Mouse (Mus musculus): Measurements from ENCODE around the gene Mylk2. TPM values are rescaled to one million over a fixed set of nuclear protein-coding genes. Genes with fewer than 3 reads are reported as not detected.

Gene Mylk2
- total and polyA plus RNA-seq, 3 experiments: 0.11 TPM; not detected in 2

DNA sequence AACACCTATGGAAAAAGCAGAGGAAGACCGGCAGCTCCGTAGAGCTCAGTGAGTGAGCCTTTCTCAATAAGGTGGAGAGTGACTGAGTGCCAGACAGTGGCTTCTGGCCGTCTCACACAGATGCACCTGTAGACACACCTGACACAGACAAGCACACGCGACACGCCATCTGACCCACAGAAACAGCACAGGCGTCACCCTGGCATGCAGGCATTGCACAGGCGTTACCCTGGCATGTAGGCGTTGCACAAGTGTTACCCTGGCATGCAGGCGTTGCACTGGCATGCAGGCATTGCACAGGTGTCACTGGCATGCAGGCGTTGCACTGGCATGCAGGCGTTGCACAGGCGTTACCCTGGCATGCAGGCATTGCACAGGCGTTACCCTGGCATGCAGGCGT, 9.9 kb upstream of the Mylk2 start:
- Histone ChIP-seq H3K36me3 (replicated peaks) (no peaks in the 10 kb centered on the region), H3K4me3 (ENCODE audit: low read depth, low read length) (no peak overlapping the region; the same call in 1 of the 2 replicates), H3K4me1 (ENCODE audit: insufficient read depth, low read depth, low read length) (peaks cover 6% of the 10 kb centered on the region), H3K9me3 (replicated peaks) (no peaks in the 10 kb centered on the region), H3K27me3 (ENCODE audit: insufficient read depth, low read length) (peaks cover 23% of the 10 kb centered on the region)
- TF ChIP-seq CTCF (IDR thresholded peaks at IDR 0.05; ENCODE audit: low read depth, low read length): no peak
- no peak for TF ChIP-seq POLR2AphosphoS5 (IDR thresholded peaks at IDR 0.05; ENCODE audit: insufficient replicate concordance, low read depth, low read length)
- no peak for TF ChIP-seq GATA1 (IDR thresholded peaks at IDR 0.05; ENCODE audit: borderline replicate concordance, low read length)
- no peak for TF ChIP-seq TAL1 (conservative IDR thresholded peaks at IDR 0.05; ENCODE audit: low read depth, low read length)
- no peak for TF ChIP-seq GATA2 (IDR thresholded peaks at IDR 0.05; ENCODE audit: borderline replicate concordance, low read depth, low read length)
- ATAC-seq (ENCODE audit: extremely low read depth, insufficient number of reproducible peaks, low FRiP score, poor library complexity, severe bottlenecking) (no peak), DNase-seq (ENCODE audit: low spot score) (no peak)

DNA sequence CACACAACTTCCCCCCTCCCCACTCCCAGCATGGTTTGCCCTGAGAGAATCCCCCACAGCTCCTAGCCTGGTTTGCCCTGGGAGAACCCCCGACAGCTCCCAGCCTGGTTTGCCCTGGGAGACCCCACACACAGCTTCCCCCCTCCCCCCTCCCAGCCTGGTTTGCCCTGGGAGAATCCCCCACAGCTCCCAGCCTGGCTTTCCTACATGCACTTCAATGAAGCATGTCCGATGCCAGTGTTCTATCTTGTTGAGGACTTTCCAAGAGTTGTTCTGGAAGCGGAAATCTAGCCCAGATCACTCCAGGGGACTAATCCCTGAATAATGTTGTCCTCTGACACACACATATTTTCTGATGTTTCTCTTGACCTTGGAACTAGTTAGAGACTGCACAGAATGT, 8.5 kb upstream of the Mylk2 start:
- ATAC-seq (ENCODE audit: extremely low read depth, insufficient number of reproducible peaks, low FRiP score, poor library complexity, severe bottlenecking): no peak
- TF ChIP-seq GATA2 (IDR thresholded peaks at IDR 0.05; ENCODE audit: borderline replicate concordance, low read depth, low read length): no peak
- TF ChIP-seq GATA1 (IDR thresholded peaks at IDR 0.05; ENCODE audit: borderline replicate concordance, low read length): no peak
- no peak for TF ChIP-seq POLR2AphosphoS5 (IDR thresholded peaks at IDR 0.05; ENCODE audit: insufficient replicate concordance, low read depth, low read length)
- TF ChIP-seq CTCF (IDR thresholded peaks at IDR 0.05; ENCODE audit: low read depth, low read length): no peak
- Histone ChIP-seq H3K9me3 (replicated peaks) (no peaks in the 10 kb centered on the region), H3K4me1 (ENCODE audit: insufficient read depth, low read depth, low read length) (peaks cover 6% of the 10 kb centered on the region), H3K36me3 (replicated peaks) (no peaks in the 10 kb centered on the region), H3K27me3 (ENCODE audit: insufficient read depth, low read length) (peaks cover 36% of the 10 kb centered on the region), H3K4me3 (ENCODE audit: low read depth, low read length) (no peak overlapping the region)
- no peak for DNase-seq (ENCODE audit: low spot score)

DNA sequence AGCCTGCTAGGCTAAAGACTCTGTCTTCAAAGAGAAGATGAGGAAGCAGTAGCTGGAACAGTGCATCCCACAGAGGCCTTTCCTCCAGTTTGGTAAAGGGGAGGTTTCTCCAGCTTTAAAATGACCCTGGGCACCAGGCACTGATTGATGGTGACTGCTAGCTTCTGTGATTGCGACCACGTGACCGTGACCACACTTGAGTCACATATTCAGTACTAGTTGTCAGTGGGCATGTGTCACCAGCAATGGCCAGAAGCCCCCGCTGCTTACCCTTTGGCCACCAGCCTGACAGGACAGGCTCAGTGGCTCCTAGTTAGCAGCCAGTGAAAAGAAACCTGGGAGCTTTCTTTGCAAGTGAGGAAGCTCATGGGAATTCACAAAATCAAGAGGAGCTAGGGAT, 7.6 kb upstream of the Mylk2 start:
- Histone ChIP-seq H3K4me3 (ENCODE audit: low read depth, low read length) (no peak overlapping the region), H3K9me3 (replicated peaks) (no peaks in the 10 kb centered on the region), H3K4me1 (ENCODE audit: insufficient read depth, low read depth, low read length) (peaks cover 6% of the 10 kb centered on the region), H3K27me3 (ENCODE audit: insufficient read depth, low read length) (peaks cover 44% of the 10 kb centered on the region), H3K36me3 (replicated peaks) (no peaks in the 10 kb centered on the region)
- ATAC-seq (ENCODE audit: extremely low read depth, insufficient number of reproducible peaks, low FRiP score, poor library complexity, severe bottlenecking) (no peak), DNase-seq (ENCODE audit: low spot score) (no peak)
- no peak for TF ChIP-seq GATA2 (IDR thresholded peaks at IDR 0.05; ENCODE audit: borderline replicate concordance, low read depth, low read length)
- no peak for TF ChIP-seq POLR2AphosphoS5 (IDR thresholded peaks at IDR 0.05; ENCODE audit: insufficient replicate concordance, low read depth, low read length)
- TF ChIP-seq GATA1 (IDR thresholded peaks at IDR 0.05; ENCODE audit: borderline replicate concordance, low read length): no peak
- no peak for TF ChIP-seq CTCF (IDR thresholded peaks at IDR 0.05; ENCODE audit: low read depth, low read length)
- no peak for TF ChIP-seq TAL1 (conservative IDR thresholded peaks at IDR 0.05; ENCODE audit: low read depth, low read length)

DNA sequence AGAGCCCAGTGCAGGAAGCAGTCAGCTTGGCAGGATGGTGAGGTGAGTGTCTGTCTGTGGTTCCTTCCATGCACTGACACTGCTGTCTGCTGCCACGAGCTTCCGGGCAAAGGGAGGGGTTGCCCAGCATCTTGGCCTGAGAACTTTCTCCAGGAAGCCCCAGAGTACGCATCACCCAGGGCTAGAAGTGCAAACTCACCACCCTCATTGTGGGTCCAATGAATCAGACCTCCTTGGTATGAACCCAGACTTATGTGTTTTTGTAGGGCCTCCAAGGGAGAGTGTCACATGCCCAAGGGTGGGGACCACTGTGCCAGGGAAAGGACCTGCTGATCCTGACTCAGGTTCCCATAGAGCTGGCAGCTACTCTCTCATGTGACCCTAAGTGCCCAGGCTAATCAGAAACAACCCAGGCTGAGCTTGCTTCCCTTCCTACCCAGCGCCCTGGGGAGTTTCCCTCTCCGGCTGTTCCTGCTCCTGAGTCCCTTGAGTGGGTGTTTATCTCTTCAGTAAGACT, 7.0 kb upstream of the Mylk2 start:
- ATAC-seq (ENCODE audit: extremely low read depth, insufficient number of reproducible peaks, low FRiP score, poor library complexity, severe bottlenecking) (no peak), DNase-seq (ENCODE audit: low spot score) (no peak)
- H3K4me3 ChIP-seq (ENCODE audit: low read depth, low read length): no peak overlapping the region
- TF ChIP-seq POLR2AphosphoS5 (IDR thresholded peaks at IDR 0.05; ENCODE audit: insufficient replicate concordance, low read depth, low read length): no peak
- TF ChIP-seq GATA2 (IDR thresholded peaks at IDR 0.05; ENCODE audit: borderline replicate concordance, low read depth, low read length): no peak
- TF ChIP-seq TAL1 (conservative IDR thresholded peaks at IDR 0.05; ENCODE audit: low read depth, low read length): no peak
- H3K9me3 ChIP-seq (replicated peaks): no peaks in the 10 kb centered on the region
- H3K4me1 ChIP-seq (ENCODE audit: insufficient read depth, low read depth, low read length): peaks cover 6% of the 10 kb centered on the region
- H3K36me3 ChIP-seq (replicated peaks): no peaks in the 10 kb centered on the region
- H3K27me3 ChIP-seq (ENCODE audit: insufficient read depth, low read length): peaks cover 47% of the 10 kb centered on the region

DNA sequence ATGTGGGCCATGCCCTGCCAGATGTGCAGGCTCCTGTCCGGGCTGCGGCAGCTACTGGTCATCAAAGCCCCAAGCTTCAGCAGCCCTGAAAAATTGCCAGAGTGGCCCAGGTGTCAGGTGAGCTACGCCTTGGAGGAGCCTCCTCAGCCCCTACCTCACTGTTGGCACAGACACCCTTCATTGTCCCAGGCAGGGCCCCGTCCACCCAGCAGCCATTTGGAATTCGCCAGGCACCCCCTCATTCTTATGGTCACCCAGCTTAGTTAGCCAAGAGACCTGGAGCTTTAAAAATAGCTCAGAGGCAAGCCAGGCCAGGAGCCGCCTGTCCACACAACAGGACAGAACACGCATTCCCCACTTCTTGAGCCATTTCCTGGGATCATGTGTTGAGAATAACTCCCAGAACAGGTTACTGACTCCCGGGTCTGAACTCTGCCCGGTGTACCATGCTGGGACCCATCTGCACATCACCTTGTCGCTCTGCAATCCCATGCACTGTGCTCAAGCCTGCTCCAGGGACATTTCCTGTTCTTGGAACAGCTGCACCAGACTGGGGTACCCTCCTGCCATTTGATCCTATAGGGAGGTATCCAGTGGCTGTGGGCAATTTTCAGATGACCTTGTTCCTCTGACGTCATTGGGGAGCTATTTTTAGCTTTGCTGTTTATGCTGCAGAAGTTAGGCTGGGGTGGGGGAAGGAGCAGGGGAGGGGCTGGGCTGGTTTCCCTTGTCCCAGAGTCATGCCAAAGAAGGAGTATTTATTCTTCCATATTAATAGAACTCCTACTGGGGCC, 5.9 kb upstream of the Mylk2 start:
- DNase-seq (ENCODE audit: low spot score) (no peak), ATAC-seq (ENCODE audit: extremely low read depth, insufficient number of reproducible peaks, low FRiP score, poor library complexity, severe bottlenecking) (no peak)
- peaks cover 53% of the 10 kb centered on the region for H3K27me3 ChIP-seq (ENCODE audit: insufficient read depth, low read length)
- no peaks in the 10 kb centered on the region for H3K9me3 ChIP-seq (replicated peaks)
- TF ChIP-seq CTCF (IDR thresholded peaks at IDR 0.05; ENCODE audit: low read depth, low read length) (no peak), GATA1 (IDR thresholded peaks at IDR 0.05; ENCODE audit: borderline replicate concordance, low read length) (no peak), POLR2AphosphoS5 (IDR thresholded peaks at IDR 0.05; ENCODE audit: insufficient replicate concordance, low read depth, low read length) (no peak), TAL1 (conservative IDR thresholded peaks at IDR 0.05; ENCODE audit: low read depth, low read length) (no peak), GATA2 (IDR thresholded peaks at IDR 0.05; ENCODE audit: borderline replicate concordance, low read depth, low read length) (no peak)
- H3K36me3 ChIP-seq (replicated peaks): no peaks in the 10 kb centered on the region
- H3K4me3 ChIP-seq (ENCODE audit: low read depth, low read length): no peak overlapping the region
- peaks cover 6% of the 10 kb centered on the region for H3K4me1 ChIP-seq (ENCODE audit: insufficient read depth, low read depth, low read length)

DNA sequence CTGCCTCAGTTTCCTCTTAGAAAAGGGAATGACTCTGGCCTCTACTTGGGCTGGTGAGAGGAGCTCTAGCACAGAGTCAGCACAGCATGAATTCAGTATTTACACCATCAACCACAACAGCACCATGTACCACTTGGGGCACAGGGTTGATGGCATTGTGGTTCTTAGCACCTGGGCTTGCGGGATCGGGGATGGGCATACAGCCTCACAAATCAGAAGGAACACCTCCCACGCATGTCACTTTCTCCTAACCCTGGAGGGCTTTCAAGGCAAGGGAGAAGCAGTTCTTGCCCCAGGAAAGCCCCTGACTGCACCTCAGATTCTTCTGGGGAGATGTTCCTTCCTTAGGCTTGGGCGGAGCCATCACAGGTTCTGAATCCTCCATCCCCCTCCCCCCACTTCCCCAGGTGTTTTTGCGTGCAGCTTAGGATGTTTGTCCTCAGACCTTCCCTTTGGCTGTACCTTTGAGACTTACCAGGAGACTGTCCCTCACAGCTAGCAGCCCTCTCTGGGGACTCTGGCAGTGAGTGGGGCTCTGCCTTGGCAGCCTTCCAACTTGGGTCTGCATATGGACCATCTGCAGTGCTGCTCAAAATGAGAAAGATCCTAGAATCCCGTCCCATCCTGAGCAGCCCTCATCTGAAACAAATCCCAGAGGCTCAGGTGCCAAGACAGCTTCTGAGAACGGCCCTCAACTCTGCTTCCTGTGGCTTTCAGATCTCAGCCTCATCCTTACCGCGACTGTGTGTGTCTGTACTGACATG, 4.7 kb upstream of the Mylk2 start:
- no peak for ATAC-seq (ENCODE audit: extremely low read depth, insufficient number of reproducible peaks, low FRiP score, poor library complexity, severe bottlenecking)
- H3K4me1 ChIP-seq (ENCODE audit: insufficient read depth, low read depth, low read length): peaks cover under 1% of the 10 kb centered on the region
- peaks cover 60% of the 10 kb centered on the region for H3K27me3 ChIP-seq (ENCODE audit: insufficient read depth, low read length)
- no peak overlapping the region for H3K4me3 ChIP-seq (ENCODE audit: low read depth, low read length)
- no peak for DNase-seq (ENCODE audit: low spot score)
- no peaks in the 10 kb centered on the region for H3K9me3 ChIP-seq (replicated peaks)
- H3K36me3 ChIP-seq (replicated peaks): no peaks in the 10 kb centered on the region
- TF ChIP-seq POLR2AphosphoS5 (IDR thresholded peaks at IDR 0.05; ENCODE audit: insufficient replicate concordance, low read depth, low read length) (no peak), GATA1 (IDR thresholded peaks at IDR 0.05; ENCODE audit: borderline replicate concordance, low read length) (no peak), TAL1 (conservative IDR thresholded peaks at IDR 0.05; ENCODE audit: low read depth, low read length) (no peak), GATA2 (IDR thresholded peaks at IDR 0.05; ENCODE audit: borderline replicate concordance, low read depth, low read length) (no peak), CTCF (IDR thresholded peaks at IDR 0.05; ENCODE audit: low read depth, low read length) (no peak)

All from G1E (cell line).